Mouse (Mus musculus): ENCODE data around the gene Zfp599. TPM values are rescaled to one million over a fixed set of nuclear protein-coding genes. Genes with fewer than 3 reads are reported as not detected.
A peak's percentile ranks its signal among the peaks of the same experiment; 100 is the strongest.
"Not testable (repeated sequence)": the region's sequence is repeated elsewhere in the genome, so short reads cannot be mapped to it uniquely, and the experiment has no call there.

The Zfp599 gene
- total and polyA plus RNA-seq, 3 experiments: 7.6 to 12.1 TPM; not detected in 1

GRCm38 (mm10) chr9:22259184-22260091 lies at the start of gene Zfp599 (continued):
- peak; percentile 22; the same call in 1 of the 2 replicates for TF ChIP-seq GATA1 (IDR thresholded peaks at IDR 0.05; ENCODE audit: low read depth, low read length)
- no peak for TF ChIP-seq SMC3 (IDR thresholded peaks at IDR 0.05; ENCODE audit: low read depth, low read length)
- peak; percentile 86 for TF ChIP-seq ELF1 (IDR thresholded peaks at IDR 0.05; ENCODE audit: low read depth, low read length)
- peak; percentile 94 for TF ChIP-seq MYC (IDR thresholded peaks at IDR 0.05; ENCODE audit: low read depth, low read length)

- H3K79me2 ChIP-seq (ENCODE audit: control insufficient read depth, insufficient read depth, low read length, poor library complexity); H3K27ac ChIP-seq (ENCODE audit: control insufficient read depth, low read depth, low read length); H3K4me1 ChIP-seq (ENCODE audit: control insufficient read depth in 1 of 2, insufficient read depth in 2 of 2, low read length in 2 of 2); DNase-seq (ENCODE audit: low read depth, low spot score); H3K9me3 ChIP-seq (replicated peaks; ENCODE audit: insufficient read depth, low read length); H3K9ac ChIP-seq (ENCODE audit: control insufficient read depth, low read depth, low read length, poor library complexity, severe bottlenecking); H3K36me3 ChIP-seq (ENCODE audit: control insufficient read depth in 1 of 2, insufficient read depth in 2 of 2, low read length in 2 of 2); H3K27me3 ChIP-seq (ENCODE audit: control insufficient read depth in 1 of 2, insufficient read depth in 2 of 2, low read length in 2 of 2); H3K4me3 ChIP-seq (ENCODE audit: control insufficient read depth in 1 of 2, insufficient read depth in 1 of 2, low read depth in 2 of 2, low read length in 2 of 2): not testable (repeated sequence)
Measured at GRCm38 (mm10) chr9:22307920-22308262, 48.2 kb upstream of the Zfp599 start.

GRCm38 (mm10) chr9:22307156-22307919 lies 47.6 kb upstream of the Zfp599 start, which contains the start of gene Zfp810:
Zfp810 (minus strand) TSS chr9:22307648.
- H3K9ac ChIP-seq (ENCODE audit: control insufficient read depth, low read depth, low read length, poor library complexity, severe bottlenecking): no peak within 1 kb of the TSS
- H3K27ac ChIP-seq (ENCODE audit: control insufficient read depth, low read depth, low read length): no peak within 1 kb of the TSS

GRCm38 (mm10) chr9:22306726-22307125 lies 47.0 kb upstream of the Zfp599 start:
- Histone ChIP-seq H3K4me3 (ENCODE audit: control insufficient read depth in 1 of 2, insufficient read depth in 1 of 2, low read depth in 2 of 2, low read length in 2 of 2) (no peak overlapping the region), H3K9me3 (replicated peaks; ENCODE audit: insufficient read depth, low read length) (no peaks in the 10 kb centered on the region), H3K79me2 (ENCODE audit: control insufficient read depth, insufficient read depth, low read length, poor library complexity) (no peaks in the 10 kb centered on the region), H3K36me3 (ENCODE audit: control insufficient read depth in 1 of 2, insufficient read depth in 2 of 2, low read length in 2 of 2) (no peaks in the 10 kb centered on the region), H3K4me1 (ENCODE audit: control insufficient read depth in 1 of 2, insufficient read depth in 2 of 2, low read length in 2 of 2) (no peaks in the 10 kb centered on the region), H3K9ac (ENCODE audit: control insufficient read depth, low read depth, low read length, poor library complexity, severe bottlenecking) (no peak overlapping the region), H3K27ac (ENCODE audit: control insufficient read depth, low read depth, low read length) (no peak overlapping the region), H3K27me3 (ENCODE audit: control insufficient read depth in 1 of 2, insufficient read depth in 2 of 2, low read length in 2 of 2) (peaks cover 2 to 6% of the 10 kb centered on the region in 2 experiments; a peak in 2 of 4 replicates)
- no peak for DNase-seq (ENCODE audit: low read depth, low spot score)
- TF ChIP-seq UBTF (IDR thresholded peaks at IDR 0.05; ENCODE audit: borderline replicate concordance, insufficient read depth, low read depth, low read length) (no peak), POLR2AphosphoS2 (IDR thresholded peaks at IDR 0.05; ENCODE audit: low read length) (no peak)

More at GRCm38 (mm10) chr9:22307156-22307919, 47.6 kb upstream of the Zfp599 start, which contains the start of gene Zfp810:
- Histone ChIP-seq H3K27me3 (ENCODE audit: control insufficient read depth in 1 of 2, insufficient read depth in 2 of 2, low read length in 2 of 2) (peaks cover 2 to 4% of the 10 kb centered on the region in 2 experiments; a peak in 2 of 4 replicates), H3K4me3 (ENCODE audit: control insufficient read depth in 1 of 2, insufficient read depth in 1 of 2, low read depth in 2 of 2, low read length in 2 of 2) (no peak within 1 kb of the TSS), H3K36me3 (ENCODE audit: control insufficient read depth in 1 of 2, insufficient read depth in 2 of 2, low read length in 2 of 2) (no peaks in the 10 kb centered on the region), H3K9me3 (replicated peaks; ENCODE audit: insufficient read depth, low read length) (no peaks in the 10 kb centered on the region), H3K79me2 (ENCODE audit: control insufficient read depth, insufficient read depth, low read length, poor library complexity) (no peaks in the 10 kb centered on the region), H3K4me1 (ENCODE audit: control insufficient read depth in 1 of 2, insufficient read depth in 2 of 2, low read length in 2 of 2) (no peaks in the 10 kb centered on the region)
- TF ChIP-seq POLR2A (IDR thresholded peaks at IDR 0.05; ENCODE audit: control insufficient read depth in 1 of 2, insufficient read depth in 1 of 2, low read depth in 1 of 2, low read length in 2 of 2, poor library complexity in 1 of 2) (0 out of 4 replicates have a peak, but pooled peaks of 1 of the 2 experiments have one; percentile 26), ZC3H11A (IDR thresholded peaks at IDR 0.05; ENCODE audit: low read depth, low read length) (no peak)
- DNase-seq (ENCODE audit: low read depth, low spot score): no peak

Measured in MEL (cell line).